Mouse (Mus musculus) forebrain, embryonic 15.5 days (tissue): ENCODE results near the gene Necab2. TPM values are rescaled to one million over a fixed set of nuclear protein-coding genes. Genes with fewer than 3 reads are reported as not detected.

Experiments used
- ATAC-seq: fragments of 200-750 bp; cut with Nextera tagmentation; replicated peaks from 2 replicates; pipeline ENCODE4 v1.8.0; 2017; ENCODE audit warnings: mild to moderate bottlenecking, moderate TSS enrichment, moderate library complexity
- H3K27ac ChIP-seq: fragments of 300-500 bp; sonication (generic); replicated peaks from 2 replicates; pipeline ENCODE4 v1.5.1; 2015; ENCODE audit warnings: mild to moderate bottlenecking, inconsistent platforms
- H3K27me3 ChIP-seq: fragments of 300-500 bp; sonication (generic); 2 replicates; pipeline ENCODE4 v1.6.1; 2015; ENCODE audit warnings: inconsistent platforms
- H3K36me3 ChIP-seq: fragments of 300-500 bp; sonication (generic); 2 replicates; pipeline ENCODE4 v1.6.1; 2015; ENCODE audit warnings: mild to moderate bottlenecking, inconsistent platforms
- H3K4me1 ChIP-seq: fragments of 300-500 bp; sonication (generic); 2 replicates; pipeline ENCODE4 v1.6.1; 2015; ENCODE audit warnings: inconsistent platforms
- H3K4me2 ChIP-seq: fragments of 300-500 bp; sonication (generic); replicated peaks from 2 replicates; pipeline ENCODE4 v1.6.1; 2015; ENCODE audit warnings: mild to moderate bottlenecking, inconsistent platforms
- H3K4me3 ChIP-seq: fragments of 300-500 bp; sonication (generic); 2 replicates; pipeline ENCODE4 v1.5.1; 2015; ENCODE audit warnings: mild to moderate bottlenecking, inconsistent platforms
- H3K9ac ChIP-seq: fragments of 300-500 bp; sonication (generic); replicated peaks from 2 replicates; pipeline ENCODE4 v1.6.1; 2015; ENCODE audit warnings: mild to moderate bottlenecking, inconsistent platforms
- H3K9me3 ChIP-seq: fragments of 300-500 bp; sonication (generic); 2 replicates; pipeline ENCODE4 v1.6.1; 2016; ENCODE audit warnings: inconsistent platforms
- WGBS: fragments of 180-500 bp; shearing (Covaris S2); methylation state at CpG from one replicate; pipeline ENCODE4 v1.1.7; 2015; ENCODE audit warnings: mixed read lengths; 5-methylcytosine and 5-hydroxymethylcytosine counted together
- polyA plus RNA-seq: library from polyadenylated mRNA; unstranded; fragments of >200 nt; fragmentation: Nextera tagmentation; extraction: Ambion mirVana; gene quantifications from 2 replicates; pipeline ENCODE4 v1.2.1, GENCODE M21; 2015

Gene Necab2
- polyA plus RNA-seq, 1 experiment from 2014 or later = 15.7 TPM

DNA sequence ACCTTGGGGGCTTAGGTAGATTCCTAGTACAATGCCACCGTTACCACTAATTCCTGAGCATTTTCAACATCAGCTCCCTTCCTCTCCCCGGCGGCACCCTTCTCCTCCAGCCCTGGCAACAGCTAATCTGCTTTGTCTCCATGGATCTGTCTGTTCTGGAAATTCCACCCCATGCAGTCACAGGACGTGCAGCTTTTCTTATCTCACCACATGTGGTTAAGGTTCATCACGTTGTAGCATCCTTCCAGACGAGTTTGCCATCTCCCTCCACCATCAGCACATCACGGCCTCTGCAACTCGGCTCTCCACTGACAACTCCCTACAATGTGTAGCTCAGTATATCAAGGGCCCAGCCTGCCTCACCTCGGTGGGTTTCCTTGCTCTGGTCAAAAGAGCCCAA, 59.0 kb downstream of the Necab2 start:
- H3K4me2 ChIP-seq = no peak overlapping the region
- H3K9me3 ChIP-seq = no peaks in the 10 kb centered on the region
- peaks cover 9% of the 10 kb centered on the region; the same call in 1 of the 2 replicates for H3K4me1 ChIP-seq
- H3K9ac ChIP-seq = no peak overlapping the region
- H3K27ac ChIP-seq = no peak overlapping the region
- 16% methylated on average over 9 of the region's 9 CpGs for WGBS
- H3K4me3 ChIP-seq = no peak overlapping the region
- no peak for ATAC-seq
- H3K27me3 ChIP-seq = no peaks in the 10 kb centered on the region
- peaks cover 30% of the 10 kb centered on the region for H3K36me3 ChIP-seq

DNA sequence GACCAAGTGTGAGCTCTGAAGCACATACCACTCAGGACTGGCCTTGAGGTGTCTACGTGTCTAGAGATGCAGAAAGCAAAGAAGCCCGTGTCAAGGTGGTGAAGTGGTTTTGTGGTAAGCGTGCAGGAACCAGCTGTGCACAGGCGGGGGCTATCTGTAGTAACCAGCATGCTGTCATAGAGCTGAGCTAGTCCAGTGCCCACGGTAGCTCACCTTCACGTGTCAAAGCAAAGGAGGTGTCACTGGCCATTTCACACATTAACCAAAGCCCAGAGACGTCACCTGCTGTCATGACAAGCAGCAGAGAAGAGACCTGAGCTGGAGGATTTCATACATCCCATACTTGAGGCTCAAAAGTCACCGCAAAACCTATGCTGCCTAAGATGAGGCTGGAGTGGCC, 59.6 kb downstream of the Necab2 start:
- Histone ChIP-seq H3K9me3 (no peaks in the 10 kb centered on the region), H3K4me2 (no peak overlapping the region), H3K4me3 (no peak overlapping the region), H3K9ac (no peak overlapping the region), H3K4me1 (peaks cover 9% of the 10 kb centered on the region; the same call in 1 of the 2 replicates), H3K27me3 (no peaks in the 10 kb centered on the region), H3K27ac (no peak overlapping the region), H3K36me3 (peaks cover 34% of the 10 kb centered on the region)
- 82% methylated on average over 8 of the region's 8 CpGs for WGBS
- no peak for ATAC-seq

DNA sequence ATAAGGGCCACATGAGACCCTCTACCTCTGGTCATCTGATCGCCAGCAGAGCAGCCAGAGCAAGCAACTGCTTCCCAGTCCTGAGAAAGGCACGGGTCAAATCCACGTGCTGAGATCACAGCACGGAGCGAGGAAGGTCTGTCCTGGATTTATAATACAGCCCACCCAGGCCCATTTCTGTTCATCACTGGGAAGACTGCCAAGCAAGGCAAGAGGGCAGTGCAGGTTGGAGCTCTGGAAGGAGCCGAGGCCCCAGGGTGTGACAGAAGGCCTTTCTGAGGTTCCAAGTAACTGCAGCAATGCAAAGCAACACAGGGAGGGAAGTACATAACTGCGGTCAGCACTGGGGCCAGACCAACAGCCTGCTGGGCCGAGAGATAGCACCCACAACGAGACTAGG, 64.0 kb downstream of the Necab2 start:
- H3K27me3 ChIP-seq = no peaks in the 10 kb centered on the region
- H3K9me3 ChIP-seq = no peaks in the 10 kb centered on the region
- WGBS = 85% methylated on average over 9 of the region's 9 CpGs
- H3K4me1 ChIP-seq = no peaks in the 10 kb centered on the region
- no peak overlapping the region for H3K9ac ChIP-seq
- H3K4me2 ChIP-seq = no peak overlapping the region
- ATAC-seq = no peak
- H3K4me3 ChIP-seq = no peak overlapping the region
- no peak overlapping the region for H3K27ac ChIP-seq
- H3K36me3 ChIP-seq = peaks cover 71% of the 10 kb centered on the region

DNA sequence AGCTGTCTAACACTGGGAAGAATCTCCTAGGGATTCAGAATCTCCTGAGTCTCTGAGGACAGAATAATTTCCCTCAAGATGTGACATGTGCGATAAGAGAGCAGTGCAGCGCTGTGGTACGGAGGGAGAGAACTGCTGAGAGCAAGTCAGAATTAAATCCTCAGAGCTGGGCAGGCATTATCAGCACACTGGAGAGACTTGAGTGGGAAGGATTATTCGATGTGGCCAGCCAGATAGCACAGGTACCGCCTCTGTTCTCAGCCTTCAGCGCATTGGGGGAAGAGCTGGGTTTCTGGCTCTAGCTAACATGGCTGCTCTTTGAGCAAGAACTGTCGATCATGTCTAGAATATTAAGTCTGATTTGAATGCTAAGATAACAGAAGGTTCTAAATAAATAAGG, 65.2 kb downstream of the Necab2 start:
- H3K27me3 ChIP-seq = no peaks in the 10 kb centered on the region
- ATAC-seq = no peak
- WGBS = 91% methylated on average over 7 of the region's 7 CpGs
- no peak overlapping the region for H3K4me3 ChIP-seq
- H3K9ac ChIP-seq = no peak overlapping the region
- H3K9me3 ChIP-seq = no peaks in the 10 kb centered on the region
- H3K36me3 ChIP-seq = peaks cover 76% of the 10 kb centered on the region
- no peak overlapping the region for H3K4me2 ChIP-seq
- no peak overlapping the region for H3K27ac ChIP-seq
- H3K4me1 ChIP-seq = no peaks in the 10 kb centered on the region

DNA sequence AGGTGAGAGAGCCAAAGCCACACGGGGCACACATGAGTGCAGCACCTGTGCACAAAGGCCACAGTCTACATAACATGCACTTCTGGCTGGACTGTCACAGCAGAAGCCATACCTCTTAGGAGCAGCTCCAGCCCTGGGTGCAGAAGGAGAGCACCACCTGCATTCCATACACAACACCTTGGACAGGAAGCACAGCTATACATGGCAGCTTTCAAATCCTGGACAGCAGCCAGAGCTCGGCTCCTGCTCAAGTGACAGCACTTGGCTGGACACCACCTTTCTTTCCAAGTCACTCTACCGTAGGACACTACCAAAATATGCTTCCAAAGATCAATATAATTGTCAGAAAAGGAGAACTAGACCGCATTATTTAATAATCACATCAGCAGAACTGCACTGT, 66.9 kb downstream of the Necab2 start:
- peaks cover 83% of the 10 kb centered on the region for H3K36me3 ChIP-seq

DNA sequence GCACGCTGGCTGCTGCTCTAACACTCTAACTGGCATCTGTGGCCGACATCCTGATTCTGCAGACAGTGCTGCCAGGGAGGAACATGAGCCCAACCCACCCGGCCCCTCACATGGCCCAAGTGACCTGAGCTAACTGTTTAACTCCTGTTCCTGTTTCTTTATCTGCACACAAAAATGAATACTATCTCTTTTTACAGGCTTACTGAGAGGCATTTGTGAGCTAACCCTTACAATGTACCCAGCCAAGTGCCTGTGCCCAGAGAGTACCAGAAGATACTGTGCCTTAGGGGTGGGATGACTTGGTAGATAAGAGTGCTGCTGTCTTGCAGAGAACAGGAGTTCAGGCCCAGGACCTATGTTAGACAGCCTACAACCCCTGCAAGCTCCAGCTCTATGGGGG, 68.4 kb downstream of the Necab2 start:
- no peaks in the 10 kb centered on the region for H3K27me3 ChIP-seq
- H3K4me3 ChIP-seq = no peak overlapping the region
- H3K36me3 ChIP-seq = peaks cover 83% of the 10 kb centered on the region
- H3K9me3 ChIP-seq = no peaks in the 10 kb centered on the region
- 91% methylated on average over 3 of the region's 3 CpGs for WGBS
- H3K4me2 ChIP-seq = no peak overlapping the region
- no peaks in the 10 kb centered on the region for H3K4me1 ChIP-seq
- H3K27ac ChIP-seq = no peak overlapping the region
- no peak overlapping the region for H3K9ac ChIP-seq
- ATAC-seq = no peak

More for the DNA sequence above, 66.9 kb downstream of the Necab2 start:
- no peaks in the 10 kb centered on the region for H3K27me3 ChIP-seq
- 85% methylated on average over 4 of the region's 4 CpGs for WGBS
- ATAC-seq = no peak
- H3K4me2 ChIP-seq = no peak overlapping the region
- no peak overlapping the region for H3K9ac ChIP-seq
- H3K27ac ChIP-seq = no peak overlapping the region
- H3K9me3 ChIP-seq = no peaks in the 10 kb centered on the region
- H3K4me1 ChIP-seq = no peaks in the 10 kb centered on the region
- no peak overlapping the region for H3K4me3 ChIP-seq

DNA sequence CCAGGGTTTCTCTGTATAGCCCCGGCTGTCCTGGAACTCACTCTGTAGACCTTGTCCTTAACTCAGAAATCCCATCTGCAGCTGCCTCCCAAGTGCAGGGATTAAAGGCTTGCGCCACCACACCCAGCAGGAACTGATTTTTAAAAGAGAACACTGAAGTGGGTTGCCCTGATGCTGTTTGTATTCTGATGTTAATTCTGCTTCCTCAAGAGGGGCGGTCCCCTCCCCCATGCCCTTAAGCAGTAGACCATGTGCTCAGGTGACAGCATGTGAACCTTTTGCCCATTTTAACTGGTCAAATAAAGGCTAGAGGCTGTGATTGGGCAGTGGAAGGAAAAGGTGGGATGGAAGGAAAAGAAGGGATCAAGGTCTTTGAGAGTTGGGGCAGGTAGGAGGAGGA, 69.2 kb downstream of the Necab2 start:
- Histone ChIP-seq H3K9me3 (no peaks in the 10 kb centered on the region), H3K4me1 (no peaks in the 10 kb centered on the region), H3K4me3 (no peak overlapping the region), H3K9ac (no peak overlapping the region), H3K4me2 (no peak overlapping the region), H3K27me3 (no peaks in the 10 kb centered on the region), H3K36me3 (peaks cover 84% of the 10 kb centered on the region), H3K27ac (no peak overlapping the region)
- no peak for ATAC-seq
- WGBS = 46% methylated on average over 3 of the region's 3 CpGs

DNA sequence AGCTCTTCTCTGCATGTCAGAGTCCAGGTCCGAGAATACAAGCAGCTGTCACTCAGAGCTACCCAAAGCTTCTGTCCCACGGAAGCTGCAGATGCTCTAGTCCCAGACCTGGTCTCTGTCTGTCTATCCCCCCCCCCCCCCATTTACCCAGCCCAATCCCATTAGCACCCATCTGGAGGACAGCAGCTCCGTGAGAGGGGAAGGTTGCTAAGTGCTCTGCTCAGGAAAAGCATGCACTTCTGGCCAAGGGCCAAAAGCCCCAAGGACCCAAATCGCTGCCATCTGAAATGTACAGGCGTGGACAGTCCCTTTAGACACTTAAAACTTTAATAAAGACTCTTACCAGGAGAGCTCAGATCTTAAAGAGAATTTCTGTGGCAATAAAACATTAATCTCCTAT, 70.2 kb downstream of the Necab2 start:
- H3K9me3 ChIP-seq = no peaks in the 10 kb centered on the region
- no peak overlapping the region for H3K4me3 ChIP-seq
- WGBS = 45% methylated on average over 5 of the region's 5 CpGs
- H3K27ac ChIP-seq = no peak overlapping the region
- H3K27me3 ChIP-seq = no peaks in the 10 kb centered on the region
- ATAC-seq = no peak
- H3K4me1 ChIP-seq = no peaks in the 10 kb centered on the region
- no peak overlapping the region for H3K4me2 ChIP-seq
- peaks cover 88% of the 10 kb centered on the region for H3K36me3 ChIP-seq
- no peak overlapping the region for H3K9ac ChIP-seq

DNA sequence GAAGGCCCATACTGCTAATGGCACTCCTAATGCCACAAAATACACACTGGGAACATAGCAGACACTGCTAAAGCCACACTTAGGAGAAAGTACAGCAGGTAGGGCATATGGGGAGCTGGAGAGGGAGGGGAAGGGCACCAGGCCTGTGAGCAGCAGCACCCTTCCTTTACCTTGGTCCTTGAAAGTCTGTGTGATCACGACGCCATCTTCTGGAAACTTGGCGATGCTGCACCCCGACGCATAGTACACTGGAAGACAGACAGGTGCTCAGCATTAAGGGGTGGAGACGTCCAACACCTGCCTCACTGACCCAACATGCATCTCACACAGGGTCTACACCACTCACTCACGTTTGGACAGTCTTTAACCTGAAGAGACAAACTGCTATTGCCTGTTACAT, 73.6 kb downstream of the Necab2 start:
- ATAC-seq = no peak
- Histone ChIP-seq H3K4me1 (no peaks in the 10 kb centered on the region), H3K9me3 (no peaks in the 10 kb centered on the region), H3K27me3 (no peaks in the 10 kb centered on the region), H3K27ac (no peak overlapping the region), H3K4me2 (no peak overlapping the region), H3K9ac (no peak overlapping the region), H3K36me3 (peaks cover 88% of the 10 kb centered on the region), H3K4me3 (no peak overlapping the region)
- 67% methylated on average over 7 of the region's 7 CpGs for WGBS

Other genes starting within 250 kb of the Necab2 start
- gene Hsbp1, start 102.2 kb upstream of the Necab2 start, polyA plus RNA-seq = 586 and 605 TPM in 2 replicates
- 14.7 and 15.2 TPM in 2 replicates for gene Mlycd, start 51.8 kb upstream of the Necab2 start, polyA plus RNA-seq
- gene Osgin1, start 12.6 kb upstream of the Necab2 start, polyA plus RNA-seq = 0.19 and 0.22 TPM in 2 replicates
- not detected in 2 replicates for gene Slc38a8, start 55.0 kb downstream of the Necab2 start, polyA plus RNA-seq
- 65.8 and 67.8 TPM in 2 replicates for gene Mbtps1, start 112.0 kb downstream of the Necab2 start, polyA plus RNA-seq
- gene Hsdl1, start 128.5 kb downstream of the Necab2 start, polyA plus RNA-seq = 156 and 161 TPM in 2 replicates
- 0.15 and 0.51 TPM in 2 replicates for gene Dnaaf1, start 128.5 kb downstream of the Necab2 start, polyA plus RNA-seq
- 17.6 and 18.8 TPM in 2 replicates for gene Taf1c, start 158.5 kb downstream of the Necab2 start, polyA plus RNA-seq
- not detected in 2 replicates for gene Adad2, start 166.0 kb downstream of the Necab2 start, polyA plus RNA-seq
- 0.09 and 0.28 TPM in 2 replicates for gene Kcng4, start 189.0 kb downstream of the Necab2 start, polyA plus RNA-seq
- 2.4 and 2.9 TPM in 2 replicates for gene Wfdc1, start 219.6 kb downstream of the Necab2 start, polyA plus RNA-seq